10 mouse cellular contexts compared by ENCODE assay signal in genomic region chr8:110663015-110663742, GRCm38 (mm10). TPM values are rescaled to one million over a fixed set of nuclear protein-coding genes. Genes with fewer than 3 reads are reported as not detected.
DNase-seq lines count a peak whose midpoint lies in the region; ATAC-seq and TF ChIP-seq lines count a peak whose summit lies in the region.
"Had no signal": no experiment of that assay in that cellular context is flagged by ENCODE, and none has a peak within 500 bp of the region (broad histone marks: within the 10 kb centered on the region; RNA-seq: fewer than 3 reads in every experiment).

No protein-coding gene starts in this region.

- H3K36me3 ChIP-seq in forebrain, embryonic 16.5 days (ENCODE audit: control insufficient read depth, insufficient read depth): no peaks in the 10 kb centered on the region; the same call in 1 of the 2 replicates
- peaks cover under 1% of the 10 kb centered on the region for H3K36me3 ChIP-seq in myocyte (ENCODE audit: control insufficient read depth, insufficient read depth)
- H3K36me3 ChIP-seq in heart, embryonic 10.5 days: peaks cover 17% of the 10 kb centered on the region
- H3K36me3 ChIP-seq: intestine, embryonic 15.5 days had no signal

- ATAC-seq in forebrain, embryonic 16.5 days: no peak
- ATAC-seq: intestine, embryonic 15.5 days had no signal

- H3K79me2 ChIP-seq in myocyte (ENCODE audit: control insufficient read depth, insufficient read depth): no peaks in the 10 kb centered on the region

- no peaks in the 10 kb centered on the region for H3K9me3 ChIP-seq in forebrain, embryonic 16.5 days (ENCODE audit: control insufficient read depth, low read length)
- no peaks in the 10 kb centered on the region for H3K9me3 ChIP-seq in heart, embryonic 10.5 days
- H3K9me3 ChIP-seq: intestine, embryonic 15.5 days had no signal

- H3K27me3 ChIP-seq in forebrain, embryonic 16.5 days (replicated peaks; ENCODE audit: control insufficient read depth, insufficient read depth, low read length): no peaks in the 10 kb centered on the region
- no peaks in the 10 kb centered on the region for H3K27me3 ChIP-seq in myocyte (ENCODE audit: control insufficient read depth, insufficient read depth, insufficient read length)
- H3K27me3 ChIP-seq in heart, embryonic 10.5 days (ENCODE audit: insufficient read depth, poor library complexity, severe bottlenecking): no peaks in the 10 kb centered on the region
- H3K27me3 ChIP-seq: intestine, embryonic 15.5 days had no signal

- peak overlapping the region; percentile 49; the same call in 1 of the 2 replicates for H3K27ac ChIP-seq in cortical plate, adult 2 months (ENCODE audit: insufficient read depth, low read length)
- H3K27ac ChIP-seq in forebrain, embryonic 16.5 days (ENCODE audit: low read length): peak overlapping the region; percentile 82
- H3K27ac ChIP-seq in heart, embryonic 10.5 days: no peak overlapping the region
- H3K27ac ChIP-seq: intestine, embryonic 15.5 days had no signal

- peak; percentile 41 for DNase-seq in lung, postnatal 10 days
- no peak for DNase-seq in lung, postnatal 4 days
- DNase-seq in heart, embryonic 10.5 days (ENCODE audit: low spot score): no peak
- DNase-seq in layer of hippocampus, postnatal 25 days (ENCODE audit: extremely low spot score in 1 of 2, low spot score in 1 of 2): no peak
- DNase-seq: adrenal gland, postnatal 25 days; gastrocnemius, postnatal 25 days had no signal

- H3K4me2 ChIP-seq in forebrain, embryonic 16.5 days (ENCODE audit: low read length): no peak overlapping the region
- H3K4me2 ChIP-seq in myocyte (ENCODE audit: low read depth): no peak overlapping the region
- H3K4me2 ChIP-seq: intestine, embryonic 15.5 days had no signal

- TF ChIP-seq CTCF in cortical plate, adult 2 months (IDR thresholded peaks at IDR 0.05; ENCODE audit: extremely low read depth, insufficient read depth, low read length): no peak

- peaks cover 4% of the 10 kb centered on the region for H3K4me1 ChIP-seq in cortical plate, adult 2 months (ENCODE audit: control insufficient read depth, insufficient read depth, low read length)
- peaks cover 26% of the 10 kb centered on the region for H3K4me1 ChIP-seq in forebrain, embryonic 16.5 days (replicated peaks; ENCODE audit: control insufficient read depth, insufficient read depth, low read length)
- 0 out of 2 replicates have a peak, but pooled peaks cover 7% of the 10 kb centered on the region for H3K4me1 ChIP-seq in heart, embryonic 10.5 days
- H3K4me1 ChIP-seq: intestine, embryonic 15.5 days had no signal

- whole genome bisulfite sequencing in forebrain, embryonic 16.5 days: 62% methylated on average over 6 of the region's 6 CpGs
- WGBS in heart, embryonic 10.5 days: 89% methylated on average over 6 of the region's 6 CpGs

- H3ac ChIP-seq in myocyte (ENCODE audit: control insufficient read depth, insufficient read length): no peak overlapping the region

- H3K9ac ChIP-seq in forebrain, embryonic 16.5 days (replicated peaks; ENCODE audit: low read depth, low read length): no peak overlapping the region; the same call in 1 of the 2 replicates
- H3K9ac ChIP-seq: intestine, embryonic 15.5 days had no signal

- no peak overlapping the region for H3K4me3 ChIP-seq in cortical plate, adult 2 months (ENCODE audit: insufficient read depth, low read length)
- no peak overlapping the region for H3K4me3 ChIP-seq in forebrain, embryonic 16.5 days (replicated peaks; ENCODE audit: low read length)
- H3K4me3 ChIP-seq in myocyte: no peak overlapping the region
- no peak overlapping the region for H3K4me3 ChIP-seq in heart, embryonic 10.5 days
- H3K4me3 ChIP-seq: intestine, embryonic 15.5 days had no signal

- TF ChIP-seq POLR2A in cortical plate, adult 2 months (IDR thresholded peaks at IDR 0.05; ENCODE audit: extremely low read depth, insufficient read depth, low read length): no peak
- no peak for TF ChIP-seq POLR2A in myocyte (IDR thresholded peaks at IDR 0.05; ENCODE audit: insufficient read length, low read depth)

TF ChIP-seq in myocyte, 11 proteins besides CTCF, POLR2A, EP300 and RAD21:
- no peak for TF ChIP-seq E2F4 (IDR thresholded peaks at IDR 0.05; ENCODE audit: insufficient read depth)
- TF ChIP-seq TCF3 (IDR thresholded peaks at IDR 0.05; ENCODE audit: insufficient read length, low read depth): peak; percentile 18
- peak; percentile 33 to 74 (median 51) for TF ChIP-seq MYOD1 (IDR thresholded peaks at IDR 0.05; ENCODE audit: control insufficient read depth in 1 of 3, insufficient read length in 2 of 3, low read depth in 2 of 3)
- no peak for TF ChIP-seq TCF12 (IDR thresholded peaks at IDR 0.05; ENCODE audit: insufficient read depth, poor library complexity, severe bottlenecking)
- TF ChIP-seq CEBPB (IDR thresholded peaks at IDR 0.05; ENCODE audit: insufficient read depth, poor library complexity, severe bottlenecking): no peak
- TF ChIP-seq POLR2AphosphoS2 (IDR thresholded peaks at IDR 0.05; ENCODE audit: insufficient read length, low read depth): no peak
- peak in 2 of 3 experiments; percentile 45 to 92 for TF ChIP-seq MYOG (IDR thresholded peaks at IDR 0.05; ENCODE audit: control insufficient read depth in 1 of 3, insufficient read depth in 1 of 3, insufficient read length in 2 of 3, low read depth in 2 of 3)
- TF ChIP-seq USF1 (IDR thresholded peaks at IDR 0.05; ENCODE audit: low read depth): no peak
- no peak for TF ChIP-seq SRF (IDR thresholded peaks at IDR 0.05; ENCODE audit: control insufficient read depth, insufficient read length, low read depth)
TF ChIP-seq in myocyte: peak in this region for 3.

RNA-seq across cellular contexts. Expression of gene Vac14, which starts 44.8 kb away (rescaled TPM):
- 23.2 and 24.3 TPM in 2 replicates for polyA plus RNA-seq in cortical plate, adult 2 months (2012; rRNA removed)
- polyA plus RNA-seq in forebrain, embryonic 16.5 days (2015; fragmentation: Nextera tagmentation; extraction: Ambion mirVana): 28.0 and 28.1 TPM in 2 replicates
- polyA plus RNA-seq in myocyte (2012; fragmentation: generic; extraction: Trizol): 26.8 TPM
- 25.3 and 31.8 TPM in 2 replicates for polyA plus RNA-seq in heart, embryonic 10.5 days (2016; fragmentation: Nextera tagmentation; extraction: Ambion mirVana)
- 10 to 100 TPM; 23.7 to 24.5 TPM for total RNA-seq in layer of hippocampus, postnatal 25 days (2021)

RNA-seq across cellular contexts. Expression of gene Mtss1l, which starts 58.1 kb away (rescaled TPM):
- polyA plus RNA-seq in cortical plate, adult 2 months (2012; rRNA removed): 156 and 161 TPM in 2 replicates
- 24.6 and 24.8 TPM in 2 replicates for polyA plus RNA-seq in forebrain, embryonic 16.5 days (2015; fragmentation: Nextera tagmentation; extraction: Ambion mirVana)
- 108 TPM for polyA plus RNA-seq in myocyte (2012; fragmentation: generic; extraction: Trizol)
- 5.3 and 6.4 TPM in 2 replicates for polyA plus RNA-seq in heart, embryonic 10.5 days (2016; fragmentation: Nextera tagmentation; extraction: Ambion mirVana)
- 100 to 1,000 TPM; 206 to 252 TPM for total RNA-seq in layer of hippocampus, postnatal 25 days (2021)
